In the genomic region with DNA sequence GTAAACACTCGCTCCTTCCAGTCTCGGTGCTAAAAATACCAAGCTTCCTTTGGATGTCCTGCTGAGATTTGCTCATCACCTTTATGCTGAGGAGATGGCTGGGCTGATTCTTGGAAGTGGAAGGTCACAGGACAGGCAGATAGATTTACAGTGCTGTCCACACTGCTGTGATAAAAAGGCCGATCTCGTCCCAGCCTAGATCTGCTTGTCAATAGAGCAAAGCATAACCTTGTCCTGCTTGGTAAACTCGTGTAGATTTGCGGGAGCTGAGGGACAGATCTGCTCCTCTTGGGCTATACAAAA, we compare ENCODE assay signal across 9 mouse cellular contexts. TPM values are rescaled to one million over a fixed set of nuclear protein-coding genes. Genes with fewer than 3 reads are reported as not detected.
DNase-seq lines count a peak whose midpoint lies in the region; ATAC-seq and TF ChIP-seq lines count a peak whose summit lies in the region.
"Had no signal": no experiment of that assay in that cellular context is flagged by ENCODE, and none has a peak within 500 bp of the region (broad histone marks: within the 10 kb centered on the region; RNA-seq: fewer than 3 reads in every experiment).

No protein-coding gene starts in this region.

- no peaks in the 10 kb centered on the region for H3K36me3 ChIP-seq in heart, embryonic 13.5 days
- H3K36me3 ChIP-seq in E14TG2a.4 (ENCODE audit: insufficient read depth, low read length): no peaks in the 10 kb centered on the region
- H3K36me3 ChIP-seq in forebrain, embryonic 13.5 days (ENCODE audit: poor library complexity, severe bottlenecking): no peaks in the 10 kb centered on the region
- no peaks in the 10 kb centered on the region for H3K36me3 ChIP-seq in liver, embryonic 16.5 days (ENCODE audit: control insufficient read depth, insufficient read depth)

- H3K4me2 ChIP-seq in heart, embryonic 13.5 days: peak overlapping the region; percentile 95
- peak overlapping the region; percentile 91 for H3K4me2 ChIP-seq in forebrain, embryonic 13.5 days
- H3K4me2 ChIP-seq in liver, embryonic 16.5 days (ENCODE audit: low read depth, low read length): peak overlapping the region; percentile 84

- TF ChIP-seq CTCF in E14TG2a.4 (conservative IDR thresholded peaks at IDR 0.05; ENCODE audit: low read length): no peak

- no peak for ATAC-seq in heart, embryonic 13.5 days (ENCODE audit: extremely low read depth, insufficient number of reproducible peaks, low FRiP score, low TSS enrichment)
- peak; percentile 0; the same call in 1 of the 2 replicates for ATAC-seq in forebrain, embryonic 13.5 days
- ATAC-seq in liver, embryonic 16.5 days (ENCODE audit: low read depth): no peak

- no peaks in the 10 kb centered on the region for H3K27me3 ChIP-seq in heart, embryonic 13.5 days (replicated peaks)
- no peaks in the 10 kb centered on the region for H3K27me3 ChIP-seq in E14TG2a.4 (ENCODE audit: insufficient read depth, low read length)
- H3K27me3 ChIP-seq in forebrain, embryonic 13.5 days: no peaks in the 10 kb centered on the region
- no peaks in the 10 kb centered on the region for H3K27me3 ChIP-seq in liver, embryonic 16.5 days (ENCODE audit: control insufficient read depth, insufficient read depth, low read depth, low read length)
- H3K27me3 ChIP-seq: Patski had no signal

- no peaks in the 10 kb centered on the region for H3K9me3 ChIP-seq in heart, embryonic 13.5 days
- no peaks in the 10 kb centered on the region for H3K9me3 ChIP-seq in E14TG2a.4 (ENCODE audit: low read length)
- H3K9me3 ChIP-seq in forebrain, embryonic 13.5 days (replicated peaks): no peaks in the 10 kb centered on the region
- H3K9me3 ChIP-seq in liver, embryonic 16.5 days (replicated peaks; ENCODE audit: control insufficient read depth, low read length): no peaks in the 10 kb centered on the region

- peak overlapping the region; percentile 85 for H3K27ac ChIP-seq in heart, embryonic 13.5 days (replicated peaks)
- peak overlapping the region; percentile 84 for H3K27ac ChIP-seq in forebrain, embryonic 13.5 days
- peak overlapping the region; percentile 68 for H3K27ac ChIP-seq in liver, embryonic 16.5 days (ENCODE audit: low read length)

- peak overlapping the region; percentile 79 for H3K4me3 ChIP-seq in heart, embryonic 13.5 days
- H3K4me3 ChIP-seq in E14TG2a.4 (replicated peaks; ENCODE audit: low read length): peak overlapping the region; percentile 83
- peak overlapping the region; percentile 91 for H3K4me3 ChIP-seq in forebrain, embryonic 13.5 days
- peak overlapping the region; percentile 61 for H3K4me3 ChIP-seq in liver, embryonic 16.5 days (ENCODE audit: low read depth, low read length)

- H3K4me1 ChIP-seq in heart, embryonic 13.5 days: peaks cover 44% of the 10 kb centered on the region
- peaks cover 61% of the 10 kb centered on the region for H3K4me1 ChIP-seq in E14TG2a.4 (replicated peaks; ENCODE audit: low read depth, low read length)
- peaks cover 43% of the 10 kb centered on the region for H3K4me1 ChIP-seq in forebrain, embryonic 13.5 days
- H3K4me1 ChIP-seq in liver, embryonic 16.5 days (ENCODE audit: control insufficient read depth, low read depth, low read length): peaks cover 43% of the 10 kb centered on the region

- peak overlapping the region; percentile 80 for H3K9ac ChIP-seq in heart, embryonic 13.5 days
- H3K9ac ChIP-seq in forebrain, embryonic 13.5 days: peak overlapping the region; percentile 64
- peak overlapping the region; percentile 43 for H3K9ac ChIP-seq in liver, embryonic 16.5 days (ENCODE audit: low read depth, low read length)

- DNase-seq in heart, postnatal 36 days: no peak
- no peak for DNase-seq in T-cell, adult 2 months (ENCODE audit: low spot score)
- no peak for DNase-seq in spleen, postnatal 10 days (ENCODE audit: low spot score in 2 of 2)
- DNase-seq in thymus, postnatal 25 days: no peak

- 5% methylated on average over 6 of the region's 6 CpGs for WGBS in heart, embryonic 13.5 days
- 3% methylated on average over 6 of the region's 6 CpGs for WGBS in forebrain, embryonic 13.5 days
- WGBS in liver, embryonic 16.5 days (ENCODE audit: insufficient replicate concordance): 8% methylated on average over 6 of the region's 6 CpGs

- intact Hi-C loops in heart, postnatal 36 days (cut with DNase I): no loop called here

RNA-seq across cellular contexts. Expression of a gene that starts 0.9 kb away (rescaled TPM):
- polyA plus RNA-seq in heart, embryonic 13.5 days (2015; fragmentation: Nextera tagmentation; extraction: Ambion mirVana): 40.8 and 42.0 TPM in 2 replicates
- 10 to 100 TPM; 14.0 to 15.7 TPM for total RNA-seq in heart, postnatal 36 days (2021)
- 84.1 and 88.2 TPM in 2 replicates for polyA plus RNA-seq in forebrain, embryonic 13.5 days (2015; fragmentation: Nextera tagmentation; extraction: Ambion mirVana)
- polyA plus RNA-seq in liver, embryonic 16.5 days (2015; fragmentation: Nextera tagmentation; extraction: Ambion mirVana): 29.1 and 30.0 TPM in 2 replicates

RNA-seq across cellular contexts. Expression of a gene that starts 46.0 kb away (rescaled TPM):
- 48.6 and 50.4 TPM in 2 replicates for polyA plus RNA-seq in heart, embryonic 13.5 days (2015; fragmentation: Nextera tagmentation; extraction: Ambion mirVana)
- 10 to 100 TPM; 18.9 to 20.1 TPM for total RNA-seq in heart, postnatal 36 days (2021)
- 49.7 and 57.8 TPM in 2 replicates for polyA plus RNA-seq in forebrain, embryonic 13.5 days (2015; fragmentation: Nextera tagmentation; extraction: Ambion mirVana)
- 92.7 and 96.5 TPM in 2 replicates for polyA plus RNA-seq in liver, embryonic 16.5 days (2015; fragmentation: Nextera tagmentation; extraction: Ambion mirVana)
